Mouse (Mus musculus): ENCODE results near the gene Rab7b. TPM values are rescaled to one million over a fixed set of nuclear protein-coding genes. Genes with fewer than 3 reads are reported as not detected.

Rab7b gene
- polyA plus RNA-seq, 1 experiment, result 6.5 TPM

- Histone ChIP-seq H3K4me3 (replicated peaks; ENCODE audit: control insufficient read depth, low read depth, low read length) (no peak overlapping the region), H3K27ac (ENCODE audit: control insufficient read depth, insufficient read depth, low read depth, low read length, poor library complexity) (no peak overlapping the region), H3K4me1 (ENCODE audit: control insufficient read depth, insufficient read depth, low read length) (no peaks in the 10 kb centered on the region)
- 79% methylated on average over 20 of the region's 20 CpGs for WGBS
- no peak for TF ChIP-seq CTCF (IDR thresholded peaks at IDR 0.05; ENCODE audit: control insufficient read depth, insufficient read depth, low read length)
- TF ChIP-seq POLR2A (IDR thresholded peaks at IDR 0.05; ENCODE audit: borderline replicate concordance, control insufficient read depth, low read depth, low read length), result no peak
Measured at GRCm38 (mm10) chr1:131714388-131715337, 26.2 kb downstream of the Rab7b start.

- TF ChIP-seq POLR2A (IDR thresholded peaks at IDR 0.05; ENCODE audit: borderline replicate concordance, control insufficient read depth, low read depth, low read length), result no peak
- no peak for TF ChIP-seq CTCF (IDR thresholded peaks at IDR 0.05; ENCODE audit: control insufficient read depth, insufficient read depth, low read length)
- Histone ChIP-seq H3K4me1 (ENCODE audit: control insufficient read depth, insufficient read depth, low read length) (no peaks in the 10 kb centered on the region), H3K27ac (ENCODE audit: control insufficient read depth, insufficient read depth, low read depth, low read length, poor library complexity) (no peak overlapping the region), H3K4me3 (replicated peaks; ENCODE audit: control insufficient read depth, low read depth, low read length) (no peak overlapping the region)
- WGBS, result 81% methylated on average over 16 of the region's 16 CpGs
Measured at GRCm38 (mm10) chr1:131718952-131719694, 30.6 kb downstream of the Rab7b start.

GRCm38 (mm10) chr1:131721989-131722388 lies 33.5 kb downstream of the Rab7b start:
- Histone ChIP-seq H3K4me1 (ENCODE audit: control insufficient read depth, insufficient read depth, low read length) (no peaks in the 10 kb centered on the region), H3K27ac (ENCODE audit: control insufficient read depth, insufficient read depth, low read depth, low read length, poor library complexity) (no peak overlapping the region), H3K4me3 (replicated peaks; ENCODE audit: control insufficient read depth, low read depth, low read length) (no peak overlapping the region)
- 65% methylated on average over 3 of the region's 3 CpGs for WGBS
- TF ChIP-seq CTCF (IDR thresholded peaks at IDR 0.05; ENCODE audit: control insufficient read depth, insufficient read depth, low read length) (no peak), POLR2A (IDR thresholded peaks at IDR 0.05; ENCODE audit: borderline replicate concordance, control insufficient read depth, low read depth, low read length) (no peak)

GRCm38 (mm10) chr1:131723549-131723948 lies 35.1 kb downstream of the Rab7b start:
- no peak overlapping the region for H3K27ac ChIP-seq (ENCODE audit: control insufficient read depth, insufficient read depth, low read depth, low read length, poor library complexity)
- WGBS, result 76% methylated on average over 4 of the region's 4 CpGs
- H3K4me3 ChIP-seq (replicated peaks; ENCODE audit: control insufficient read depth, low read depth, low read length), result no peak overlapping the region
- TF ChIP-seq POLR2A (IDR thresholded peaks at IDR 0.05; ENCODE audit: borderline replicate concordance, control insufficient read depth, low read depth, low read length) (no peak), CTCF (IDR thresholded peaks at IDR 0.05; ENCODE audit: control insufficient read depth, insufficient read depth, low read length) (no peak)
- H3K4me1 ChIP-seq (ENCODE audit: control insufficient read depth, insufficient read depth, low read length), result no peaks in the 10 kb centered on the region

GRCm38 (mm10) chr1:131726586-131726985 lies 38.1 kb downstream of the Rab7b start:
- Histone ChIP-seq H3K27ac (ENCODE audit: control insufficient read depth, insufficient read depth, low read depth, low read length, poor library complexity) (no peak overlapping the region), H3K4me3 (replicated peaks; ENCODE audit: control insufficient read depth, low read depth, low read length) (no peak overlapping the region), H3K4me1 (ENCODE audit: control insufficient read depth, insufficient read depth, low read length) (no peaks in the 10 kb centered on the region)
- WGBS, result 45% methylated on average over 6 of the region's 6 CpGs
- TF ChIP-seq POLR2A (IDR thresholded peaks at IDR 0.05; ENCODE audit: borderline replicate concordance, control insufficient read depth, low read depth, low read length), result no peak
- TF ChIP-seq CTCF (IDR thresholded peaks at IDR 0.05; ENCODE audit: control insufficient read depth, insufficient read depth, low read length), result no peak

GRCm38 (mm10) chr1:131730639-131731437 lies 42.3 kb downstream of the Rab7b start:
- Histone ChIP-seq H3K4me3 (replicated peaks; ENCODE audit: control insufficient read depth, low read depth, low read length) (no peak overlapping the region), H3K27ac (ENCODE audit: control insufficient read depth, insufficient read depth, low read depth, low read length, poor library complexity) (no peak overlapping the region), H3K4me1 (ENCODE audit: control insufficient read depth, insufficient read depth, low read length) (no peaks in the 10 kb centered on the region)
- WGBS, result 75% methylated on average over 12 of the region's 12 CpGs
- TF ChIP-seq POLR2A (IDR thresholded peaks at IDR 0.05; ENCODE audit: borderline replicate concordance, control insufficient read depth, low read depth, low read length), result no peak

- WGBS, result 73% methylated on average over 13 of the region's 13 CpGs
- TF ChIP-seq POLR2A (IDR thresholded peaks at IDR 0.05; ENCODE audit: borderline replicate concordance, control insufficient read depth, low read depth, low read length), result no peak
- no peak for TF ChIP-seq CTCF (IDR thresholded peaks at IDR 0.05; ENCODE audit: control insufficient read depth, insufficient read depth, low read length)
- H3K4me1 ChIP-seq (ENCODE audit: control insufficient read depth, insufficient read depth, low read length), result no peaks in the 10 kb centered on the region
Measured at GRCm38 (mm10) chr1:131733474-131734180, 45.1 kb downstream of the Rab7b start.

More at GRCm38 (mm10) chr1:131733474-131734180, 45.1 kb downstream of the Rab7b start:
- H3K27ac ChIP-seq (ENCODE audit: control insufficient read depth, insufficient read depth, low read depth, low read length, poor library complexity), result no peak overlapping the region
- no peak overlapping the region for H3K4me3 ChIP-seq (replicated peaks; ENCODE audit: control insufficient read depth, low read depth, low read length)
